Mouse (Mus musculus) CH12.LX (cell line): Measurements from ENCODE around the gene Fgf11.

Source experiments
- CTCF ChIP-seq, 2 experiments: IDR thresholded peaks in 1 of 2; conservative IDR thresholded peaks in 1 of 2; 2 replicates each; pipeline ENCODE4 v1.5.1; 2011 to 2012; ENCODE audit warnings: low read depth in 2 of 2, low read length in 2 of 2, improper control_type of control experiment in 1 of 2, inconsistent platforms in 1 of 2, mild to moderate bottlenecking in 1 of 2, moderate library complexity in 1 of 2
- ELF1 ChIP-seq: IDR thresholded peaks from 2 replicates; pipeline ENCODE4 v1.6.1; 2014; ENCODE audit warnings: low read depth, mild to moderate bottlenecking, inconsistent platforms, low read length, improper control_type of control experiment
- EP300 ChIP-seq: IDR thresholded peaks from 2 replicates; pipeline ENCODE4 v1.6.1; 2011; ENCODE audit warnings: low read length, improper control_type of control experiment
- MAX ChIP-seq: IDR thresholded peaks from 2 replicates; pipeline ENCODE4 v1.6.1; 2011; ENCODE audit warnings: low read length, improper control_type of control experiment
- POLR2A ChIP-seq: IDR thresholded peaks from 2 replicates; pipeline ENCODE4 v1.6.1; 2011; ENCODE audit warnings: low read depth, mild to moderate bottlenecking, improper control_type of control experiment, low read length
- RAD21 ChIP-seq: IDR thresholded peaks from 2 replicates; pipeline ENCODE4 v1.6.1; 2011; ENCODE audit warnings: low read depth, mild to moderate bottlenecking, low read length, improper control_type of control experiment, moderate library complexity
- UBTF ChIP-seq: IDR thresholded peaks from 2 replicates; pipeline ENCODE4 v1.6.1; 2012; ENCODE audit warnings: low read depth, mild to moderate bottlenecking, inconsistent platforms, low read length, improper control_type of control experiment, moderate library complexity
- ZMIZ1 ChIP-seq: IDR thresholded peaks from 2 replicates; pipeline ENCODE4 v1.6.1; 2012; ENCODE audit warnings: low read depth, mild to moderate bottlenecking, inconsistent platforms, low read length, improper control_type of control experiment

DNA sequence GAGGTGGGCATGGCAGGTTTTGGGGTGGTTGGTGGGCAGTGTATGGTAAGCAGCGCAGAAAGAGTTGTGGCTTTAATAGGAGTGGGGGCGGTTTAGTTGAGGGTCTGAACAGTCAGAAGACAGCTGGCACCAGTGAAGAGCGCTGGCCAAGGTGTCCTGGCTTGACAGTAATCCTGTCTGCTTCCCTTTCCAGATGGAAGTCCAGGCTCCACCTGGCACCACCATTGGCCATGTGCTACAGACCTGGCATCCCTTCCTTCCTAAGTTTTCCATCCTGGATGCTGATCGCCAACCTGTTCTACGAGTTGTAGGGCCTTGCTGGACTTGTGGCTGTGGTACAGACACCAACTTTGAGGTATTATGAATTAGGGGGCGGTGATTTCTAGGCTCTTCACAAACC, 46.4 kb upstream of the Fgf11 start:
- TF ChIP-seq POLR2A (no peak), CTCF (conservative IDR thresholded peaks at IDR 0.05 in 1 of 2, IDR thresholded peaks at IDR 0.05 in 1 of 2; ENCODE audit: low read depth in 2 of 2, low read length in 2 of 2) (no peak), EP300 (no peak), ELF1 (no peak), MAX (no peak), RAD21 (no peak), ZMIZ1 (no peak), UBTF (no peak)
